Mouse (Mus musculus) testis, adult 2 months (tissue): ENCODE results near the gene Wdr59. TPM values are rescaled to one million over a fixed set of nuclear protein-coding genes. Genes with fewer than 3 reads are reported as not detected.

Experiments
- H3K27ac ChIP-seq: fragments of 200-500 bp; 2 replicates; pipeline ENCODE4 v1.5.1; 2012; ENCODE audit warnings: low read depth, low read length; ENCODE audit not compliant: control insufficient read depth, insufficient read depth
- H3K27me3 ChIP-seq: fragments of 200-500 bp; 2 replicates; pipeline ENCODE4 v1.6.1; 2012; ENCODE audit warnings: mild to moderate bottlenecking, low read length, moderate library complexity; ENCODE audit not compliant: control insufficient read depth, insufficient read depth
- H3K36me3 ChIP-seq: fragments of 200-500 bp; 2 replicates; pipeline ENCODE4 v1.6.1; 2012; ENCODE audit warnings: mild to moderate bottlenecking, low read length; ENCODE audit not compliant: control insufficient read depth, insufficient read depth
- H3K4me1 ChIP-seq: fragments of 200-500 bp; 2 replicates; pipeline ENCODE4 v1.6.1; 2012; ENCODE audit warnings: low read length; ENCODE audit not compliant: control insufficient read depth, insufficient read depth
- H3K4me3 ChIP-seq: fragments of 200-500 bp; 2 replicates; pipeline ENCODE4 v1.5.1; 2012; ENCODE audit warnings: low read depth, mild to moderate bottlenecking, low read length, moderate library complexity, mixed read lengths; ENCODE audit not compliant: control insufficient read depth
- CTCF ChIP-seq: fragments of 200-500 bp; IDR thresholded peaks from 2 replicates; pipeline ENCODE4 v1.5.1; 2012; ENCODE audit warnings: low read depth, mild to moderate bottlenecking, inconsistent platforms, low read length, moderate library complexity; ENCODE audit not compliant: control insufficient read depth, insufficient read depth, insufficient replicate concordance
- POLR2A ChIP-seq: fragments of 200-500 bp; IDR thresholded peaks from 2 replicates; pipeline ENCODE4 v1.6.1; 2012; ENCODE audit warnings: low read depth, mild to moderate bottlenecking, inconsistent platforms, low read length, moderate library complexity; ENCODE audit not compliant: control insufficient read depth
- polyA plus RNA-seq: library from polyadenylated mRNA; depleted of rRNA; stranded (reverse); fragments of >200 nt; gene quantifications from 2 replicates; pipeline ENCODE4 v1.2.3, GENCODE M21; 2012

Gene Wdr59
- polyA plus RNA-seq, 1 experiment, result 5.4 TPM

DNA sequence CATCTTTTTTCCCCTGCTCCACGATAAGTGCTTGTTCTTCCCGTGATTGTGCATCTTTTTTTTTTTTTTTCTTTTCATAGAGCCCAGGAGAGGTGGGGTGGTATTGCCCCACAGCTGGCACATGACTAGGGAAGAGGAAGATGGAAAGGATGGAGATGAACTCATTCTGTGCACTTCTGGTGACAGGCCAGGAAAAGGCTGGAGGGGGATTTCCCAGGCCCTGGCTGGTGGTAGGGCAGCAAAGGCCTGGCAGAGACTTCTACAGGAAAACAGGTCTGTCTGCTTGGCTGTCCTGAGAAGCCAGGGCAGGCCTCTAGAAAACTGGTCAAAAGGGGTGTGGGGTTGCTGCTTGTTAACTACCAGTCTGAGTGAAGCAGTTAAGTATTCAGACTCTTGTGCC, 16.3 kb upstream of the Wdr59 start:
- H3K27ac ChIP-seq, result peak overlapping the region; percentile 63
- peaks cover 7% of the 10 kb centered on the region for H3K4me1 ChIP-seq
- no peak for TF ChIP-seq POLR2A
- TF ChIP-seq CTCF, result no peak
- H3K4me3 ChIP-seq, result peak overlapping the region; percentile 99
- H3K36me3 ChIP-seq, result no peaks in the 10 kb centered on the region
- no peaks in the 10 kb centered on the region for H3K27me3 ChIP-seq

DNA sequence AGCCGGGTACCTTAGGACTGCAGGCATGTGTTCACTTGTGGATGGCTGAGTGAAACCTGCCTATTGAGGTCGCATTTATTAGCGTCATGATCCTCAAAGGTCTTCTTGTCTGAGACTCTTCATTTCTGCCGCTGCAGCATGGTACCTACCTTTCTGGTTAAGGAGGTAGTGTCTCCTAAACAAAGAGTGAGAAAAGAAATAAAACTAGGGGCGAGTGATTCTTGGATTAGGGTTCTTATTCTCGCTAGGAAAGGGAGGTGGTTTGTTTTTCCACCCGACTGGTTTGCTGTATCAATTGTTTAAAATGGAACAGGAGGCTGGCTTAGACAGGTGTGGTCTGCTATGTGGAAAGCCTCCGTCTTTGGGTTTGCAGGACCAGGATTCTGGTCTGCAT, 15.9 kb upstream of the Wdr59 start:
- Histone ChIP-seq H3K27ac (peak overlapping the region; percentile 69), H3K4me1 (peaks cover 7% of the 10 kb centered on the region), H3K4me3 (peak overlapping the region; percentile 99), H3K27me3 (no peaks in the 10 kb centered on the region), H3K36me3 (no peaks in the 10 kb centered on the region)
- TF ChIP-seq POLR2A (no peak), CTCF (no peak)

DNA sequence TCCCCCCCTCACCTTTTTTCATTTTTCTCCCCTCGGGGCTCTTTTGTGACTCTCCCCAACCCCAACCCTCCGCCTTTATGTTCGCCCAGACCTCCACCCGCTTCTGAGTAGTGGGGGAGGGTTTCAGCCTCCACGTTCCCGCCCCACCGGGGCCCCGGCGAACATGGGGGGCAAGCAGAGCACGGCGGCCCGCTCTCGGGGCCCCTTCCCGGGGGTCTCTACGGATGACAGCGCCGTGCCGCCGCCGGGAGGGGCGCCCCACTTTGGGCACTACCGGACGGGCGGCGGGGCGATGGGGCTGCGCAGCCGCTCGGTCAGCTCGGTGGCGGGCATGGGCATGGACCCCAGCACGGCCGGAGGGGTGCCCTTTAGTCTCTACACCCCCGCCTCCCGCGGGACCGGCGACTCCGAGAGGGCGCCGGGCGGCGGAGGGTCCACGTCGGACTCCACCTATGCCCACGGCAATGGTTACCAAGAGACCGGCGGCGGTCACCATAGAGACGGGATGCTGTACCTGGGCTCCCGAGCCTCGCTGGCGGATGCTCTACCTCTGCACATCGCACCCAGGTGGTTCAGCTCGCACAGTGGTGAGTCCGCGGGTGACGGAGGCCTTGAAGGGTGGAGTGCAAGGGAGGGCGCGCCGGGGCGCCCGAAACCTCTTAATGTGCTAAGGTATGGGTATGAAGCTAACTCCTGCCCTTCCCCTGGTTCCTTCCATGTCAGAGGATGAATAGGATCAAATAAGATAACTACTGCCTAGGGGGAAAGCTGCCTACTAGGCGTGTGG, 15.3 kb upstream of the Wdr59 start:
- TF ChIP-seq CTCF (no peak), POLR2A (peak; percentile 34; the same call in 1 of the 2 replicates)
- Histone ChIP-seq H3K4me3 (peak overlapping the region; percentile 99), H3K27me3 (no peaks in the 10 kb centered on the region), H3K36me3 (no peaks in the 10 kb centered on the region), H3K4me1 (peaks cover 7% of the 10 kb centered on the region), H3K27ac (peak overlapping the region; percentile 69)

DNA sequence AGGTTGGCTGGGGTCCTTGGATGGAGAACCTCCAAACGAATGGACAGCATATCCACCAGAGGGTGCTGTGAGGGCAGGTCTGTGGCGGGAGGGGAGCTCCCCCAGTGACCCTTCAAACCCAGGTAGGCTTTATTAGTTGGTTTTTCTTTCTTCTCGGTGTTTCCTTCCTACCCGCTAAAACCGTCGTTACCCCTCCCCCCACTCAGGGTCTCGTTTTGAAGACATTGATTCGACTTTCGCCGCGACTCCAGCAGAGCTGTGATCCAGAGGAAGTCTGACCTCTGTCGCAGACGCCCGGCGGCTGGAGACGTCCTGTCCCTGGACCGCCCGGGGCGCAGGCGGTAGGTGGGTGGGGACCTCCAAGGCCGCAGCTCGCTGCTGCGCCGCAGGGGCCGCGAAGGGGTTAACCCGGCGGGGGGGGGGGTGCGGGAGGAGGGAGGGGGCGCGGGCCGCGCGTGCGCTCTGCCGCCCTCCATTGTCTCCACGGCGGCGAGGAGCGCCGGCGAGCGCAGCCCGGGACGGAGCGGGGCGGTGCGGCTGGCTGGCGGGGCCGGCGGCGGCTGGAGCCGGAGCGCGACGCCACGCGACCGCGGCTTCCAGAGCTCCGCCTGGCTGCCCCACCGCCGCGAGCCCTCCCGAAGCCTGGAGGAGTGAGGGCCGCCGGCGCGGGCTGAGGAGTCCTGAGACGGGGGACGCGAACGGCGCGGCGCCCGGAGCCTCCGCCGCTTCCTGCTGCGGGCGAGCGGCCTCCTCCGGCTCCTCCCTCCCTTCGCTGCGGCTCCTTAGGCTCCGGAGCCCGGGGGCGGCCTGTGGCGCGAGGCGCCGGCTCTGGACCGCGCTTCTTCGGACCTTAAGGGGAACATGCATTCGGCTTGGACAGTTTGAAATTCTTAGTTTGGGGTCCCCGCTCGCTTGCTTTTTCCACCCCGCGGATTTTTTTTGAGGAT, 14.4 kb upstream of the Wdr59 start, which contains the start of gene Znrf1:
TSS of gene Znrf1 (plus strand) at position 67 of the 947 bp plus-strand sequence.
- peak; percentile 80 for TF ChIP-seq POLR2A
- TF ChIP-seq CTCF, result peak; percentile 36; the same call in 1 of the 2 replicates
- Histone ChIP-seq H3K4me1 (peaks cover 7% of the 10 kb centered on the region), H3K4me3 (peak within 1 kb of the TSS; percentile 99)

DNA sequence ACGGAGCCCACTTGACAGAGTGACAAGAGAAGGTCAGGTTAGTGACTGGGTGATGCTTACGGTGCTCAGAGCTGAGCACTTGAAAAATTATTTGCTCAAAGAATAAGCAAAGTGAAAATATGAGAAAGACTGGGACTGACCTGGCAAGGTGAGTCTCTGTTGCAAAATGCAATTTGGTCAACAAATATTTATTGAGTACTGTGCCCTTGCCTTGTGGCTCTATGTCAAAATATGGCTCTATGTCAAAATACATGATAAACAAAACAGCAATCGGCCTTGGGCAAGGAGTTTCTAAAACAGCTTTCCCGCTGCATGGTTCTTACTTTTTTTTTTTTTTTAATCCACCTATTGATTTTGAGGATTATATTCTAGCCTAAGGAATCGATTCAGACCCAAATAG, 13.6 kb upstream of the Wdr59 start:
- Histone ChIP-seq H3K27ac (peak overlapping the region; percentile 99), H3K4me1 (peaks cover 7% of the 10 kb centered on the region), H3K36me3 (no peaks in the 10 kb centered on the region), H3K27me3 (no peaks in the 10 kb centered on the region), H3K4me3 (peak overlapping the region; percentile 99)
- no peak for TF ChIP-seq POLR2A
- no peak for TF ChIP-seq CTCF

More for the DNA sequence above, 14.4 kb upstream of the Wdr59 start, which contains the start of gene Znrf1:
- H3K27me3 ChIP-seq, result no peaks in the 10 kb centered on the region
- H3K27ac ChIP-seq, result peak within 1 kb of the TSS; percentile 99
- no peaks in the 10 kb centered on the region for H3K36me3 ChIP-seq

DNA sequence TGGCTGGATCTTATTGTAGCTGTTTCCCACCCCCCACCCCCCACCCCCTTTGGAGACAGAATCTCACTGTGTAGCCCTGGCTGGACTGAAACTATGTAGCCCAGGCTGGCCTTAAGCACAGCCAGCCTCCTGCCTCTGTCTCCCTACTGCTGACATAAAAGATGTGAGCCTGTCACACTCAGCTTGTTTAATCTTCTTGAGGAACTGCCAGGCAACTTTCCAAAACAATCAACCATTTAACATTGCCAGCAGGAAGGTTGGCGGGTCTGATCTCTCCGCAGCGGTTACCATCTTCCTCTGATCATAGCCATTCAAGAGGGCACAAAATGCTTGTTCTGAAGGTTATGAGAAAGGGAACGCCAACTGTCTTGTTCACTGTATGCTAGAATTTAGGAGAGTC, 11.6 kb upstream of the Wdr59 start:
- TF ChIP-seq POLR2A, result no peak
- no peak for TF ChIP-seq CTCF
- Histone ChIP-seq H3K27ac (no peak overlapping the region), H3K4me1 (peaks cover 7% of the 10 kb centered on the region), H3K27me3 (no peaks in the 10 kb centered on the region), H3K36me3 (no peaks in the 10 kb centered on the region), H3K4me3 (no peak overlapping the region)

DNA sequence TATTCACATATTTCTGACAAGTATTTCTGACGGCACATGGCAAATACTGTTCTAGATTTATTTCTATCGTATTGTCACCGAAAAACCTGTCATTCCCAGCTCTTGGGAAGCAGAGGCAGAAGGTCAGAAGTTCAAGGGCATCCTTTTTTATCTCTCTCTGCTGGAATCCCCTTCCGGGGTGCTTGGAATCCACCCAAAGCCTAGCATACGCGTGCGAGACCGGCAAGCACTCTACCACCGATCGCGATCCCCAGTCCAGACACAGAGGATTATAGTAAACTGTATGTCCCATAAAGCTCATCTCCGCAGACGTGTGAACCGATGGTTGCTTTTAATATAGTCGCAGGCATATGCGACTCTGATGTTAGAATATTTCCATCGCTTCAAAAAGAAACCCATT, 9.7 kb upstream of the Wdr59 start:
- H3K4me1 ChIP-seq, result peaks cover 2% of the 10 kb centered on the region; the same call in 1 of the 2 replicates
- no peaks in the 10 kb centered on the region for H3K27me3 ChIP-seq
- TF ChIP-seq CTCF (no peak), POLR2A (no peak)

More for the DNA sequence above, 9.7 kb upstream of the Wdr59 start:
- H3K27ac ChIP-seq, result no peak overlapping the region
- H3K4me3 ChIP-seq, result no peak overlapping the region
- no peaks in the 10 kb centered on the region for H3K36me3 ChIP-seq
